Mouse (Mus musculus) midbrain, postnatal 0 days (tissue): ENCODE data around the gene Gpx3. TPM values are rescaled to one million over a fixed set of nuclear protein-coding genes. Genes with fewer than 3 reads are reported as not detected.
A peak's percentile ranks its signal among the peaks of the same experiment; 100 is the strongest.

ENCODE experiments used
- ATAC-seq: fragments of 200-750 bp; cut with Nextera tagmentation; 2 replicates; pipeline ENCODE4 v1.8.0; 2017; ENCODE audit warnings: moderate number of reproducible peaks, mild to moderate bottlenecking, moderate TSS enrichment, moderate library complexity; ENCODE audit not compliant: low FRiP score
- DNase-seq: peaks from one replicate; pipeline ENCODE4 v3.0.0-alpha.2; 2015; ENCODE audit warnings: low spot score
- H3K27ac ChIP-seq: fragments of 300-500 bp; sonication (generic); 2 replicates; pipeline ENCODE4 v1.5.1; 2014; ENCODE audit warnings: low read depth, mild to moderate bottlenecking, low read length, mixed read lengths
- H3K27me3 ChIP-seq: fragments of 300-500 bp; sonication (generic); 2 replicates; pipeline ENCODE4 v1.6.1; 2014; ENCODE audit warnings: low read length, control low read depth, mixed read lengths; ENCODE audit not compliant: insufficient read depth
- H3K36me3 ChIP-seq: fragments of 300-500 bp; sonication (generic); 2 replicates; pipeline ENCODE4 v1.6.1; 2014; ENCODE audit warnings: low read length, control low read depth, mixed read lengths; ENCODE audit not compliant: insufficient read depth
- H3K4me1 ChIP-seq: fragments of 300-500 bp; sonication (generic); 2 replicates; pipeline ENCODE4 v1.6.1; 2014; ENCODE audit warnings: mild to moderate bottlenecking, control low read depth, antibody characterized with exemption, low read length, mixed read lengths; ENCODE audit not compliant: insufficient read depth
- H3K4me2 ChIP-seq: fragments of 300-500 bp; sonication (generic); 2 replicates; pipeline ENCODE4 v1.6.1; 2014; ENCODE audit warnings: low read depth, mild to moderate bottlenecking, low read length, mixed read lengths; ENCODE audit not compliant: poor library complexity, severe bottlenecking
- H3K4me3 ChIP-seq: fragments of 300-500 bp; sonication (generic); 2 replicates; pipeline ENCODE4 v1.5.1; 2014; ENCODE audit warnings: low read depth, mild to moderate bottlenecking, low read length, moderate library complexity
- H3K9ac ChIP-seq: fragments of 300-500 bp; sonication (generic); replicated peaks from 2 replicates; pipeline ENCODE4 v1.6.1; 2014; ENCODE audit warnings: mild to moderate bottlenecking, low read length, moderate library complexity, mixed read lengths; ENCODE audit not compliant: poor library complexity, severe bottlenecking
- H3K9me3 ChIP-seq: fragments of 300-500 bp; sonication (generic); 2 replicates; pipeline ENCODE4 v1.6.1; 2016; ENCODE audit warnings: low read length, control low read depth
- CTCF ChIP-seq: IDR thresholded peaks from 2 replicates; pipeline ENCODE4 v1.5.1; 2016; ENCODE audit warnings: antibody characterized with exemption, mild to moderate bottlenecking
- WGBS: fragments of 180-500 bp; shearing (Covaris S2); extraction: QIAGEN DNeasy Blood & Tissue Kit; methylation state at CpG from one replicate; pipeline ENCODE4 v1.1.7; 2014; 5-methylcytosine and 5-hydroxymethylcytosine counted together
- polyA plus RNA-seq: library from polyadenylated mRNA; unstranded; fragments of >200 nt; fragmentation: Nextera tagmentation; extraction: Ambion mirVana; gene quantifications from 2 replicates; pipeline ENCODE4 v1.2.1, GENCODE M21; 2015
- total RNA-seq: library from RNA; depleted of rRNA; stranded (reverse); fragments of >200 nt; gene quantifications from 2 replicates; pipeline ENCODE4 v1.2.3, GENCODE M21; 2014

Gene Gpx3
- total and polyA plus RNA-seq, 2 experiments from 2014 or later: 23.1 to 70.3 TPM

- Histone ChIP-seq H3K27me3 (no peaks in the 10 kb centered on the region), H3K4me1 (no peaks in the 10 kb centered on the region), H3K27ac (no peak overlapping the region), H3K9ac (no peak overlapping the region), H3K9me3 (no peaks in the 10 kb centered on the region), H3K4me3 (no peak overlapping the region), H3K36me3 (peaks cover 3% of the 10 kb centered on the region; the same call in 1 of the 2 replicates), H3K4me2 (no peak overlapping the region)
- WGBS: 80% methylated on average over 6 of the region's 6 CpGs
- no peak for ATAC-seq
- no peak for DNase-seq
- TF ChIP-seq CTCF: no peak
Observed at GRCm38 (mm10) chr11:54878893-54879292, 23.4 kb upstream of the Gpx3 start.

DNA sequence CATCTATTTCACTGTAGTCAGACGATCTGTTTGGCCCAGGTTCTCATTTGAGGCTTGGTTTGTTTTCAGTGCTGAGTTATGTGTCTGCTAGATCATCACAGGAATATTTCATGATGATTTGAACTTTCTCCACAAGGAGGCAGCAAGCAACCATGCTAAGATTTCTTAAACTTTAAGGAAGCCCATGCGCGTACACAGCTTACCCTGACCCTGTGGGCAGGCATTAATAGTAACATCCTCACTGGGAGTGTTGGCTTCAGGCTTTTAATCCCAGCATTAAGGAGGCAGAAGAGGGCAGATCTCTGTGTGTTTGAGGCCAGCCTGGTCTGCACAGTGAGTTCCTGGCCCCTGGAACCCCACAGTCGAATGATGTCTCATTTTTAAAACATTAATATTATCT, 22.8 kb upstream of the Gpx3 start:
- H3K27me3 ChIP-seq: no peaks in the 10 kb centered on the region
- no peaks in the 10 kb centered on the region for H3K36me3 ChIP-seq
- no peaks in the 10 kb centered on the region for H3K4me1 ChIP-seq
- ATAC-seq (0 out of 2 replicates have a peak, but pooled peaks have one; percentile 31), DNase-seq (peak; percentile 84)
- 32% methylated on average over 4 of the region's 4 CpGs for WGBS
- H3K9ac ChIP-seq: no peak overlapping the region
- H3K9me3 ChIP-seq: no peaks in the 10 kb centered on the region
- TF ChIP-seq CTCF: peak; percentile 90
- no peak overlapping the region for H3K4me3 ChIP-seq
- no peak overlapping the region for H3K4me2 ChIP-seq
- H3K27ac ChIP-seq: no peak overlapping the region

DNA sequence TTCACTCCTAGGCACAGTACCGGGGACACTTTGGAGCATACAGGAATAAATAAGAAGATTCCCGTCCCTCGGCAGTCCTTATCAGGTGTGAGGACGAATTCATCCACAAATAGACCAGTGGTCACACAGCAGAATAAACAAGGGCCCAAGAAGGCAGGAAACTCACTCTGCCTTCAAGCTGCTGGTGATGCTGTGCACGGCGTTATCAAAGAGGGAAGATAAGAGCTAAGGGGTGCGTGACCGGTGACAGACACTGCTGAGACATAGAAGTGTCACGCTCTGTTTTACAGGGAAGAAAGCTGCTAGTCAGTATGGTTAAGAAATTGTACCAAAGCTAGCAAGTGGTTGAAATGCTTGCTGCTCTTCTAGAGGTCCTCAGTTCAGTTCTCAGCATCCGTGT, 22.3 kb upstream of the Gpx3 start:
- 79% methylated on average over 10 of the region's 10 CpGs for WGBS
- no peaks in the 10 kb centered on the region for H3K36me3 ChIP-seq
- no peak for TF ChIP-seq CTCF
- H3K27ac ChIP-seq: no peak overlapping the region
- no peak for DNase-seq
- H3K9ac ChIP-seq: no peak overlapping the region
- no peak overlapping the region for H3K4me2 ChIP-seq
- H3K27me3 ChIP-seq: no peaks in the 10 kb centered on the region
- ATAC-seq: no peak
- no peak overlapping the region for H3K4me3 ChIP-seq
- no peaks in the 10 kb centered on the region for H3K4me1 ChIP-seq
- no peaks in the 10 kb centered on the region for H3K9me3 ChIP-seq

DNA sequence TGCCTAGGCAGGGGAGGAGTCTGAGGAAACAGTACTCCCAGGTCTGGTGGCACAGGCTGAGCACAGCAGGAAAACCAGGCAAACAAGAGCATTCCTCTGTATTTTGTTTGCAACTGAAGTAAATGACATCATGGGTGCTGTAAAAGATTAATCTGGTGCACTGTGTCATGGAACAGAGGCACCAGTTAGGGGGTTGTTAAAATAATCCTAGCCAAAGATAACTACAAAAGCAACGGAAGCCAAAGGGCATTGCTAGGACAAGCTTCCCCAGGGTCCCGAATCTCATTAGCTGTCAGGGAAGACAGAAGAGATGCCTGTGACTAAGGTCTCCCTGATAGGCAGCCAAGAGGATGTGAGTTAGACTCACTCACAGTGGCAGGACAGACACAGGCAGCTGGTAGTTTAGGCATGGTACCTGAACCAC, 21.2 kb upstream of the Gpx3 start:
- no peak for ATAC-seq
- Histone ChIP-seq H3K9me3 (no peaks in the 10 kb centered on the region), H3K27me3 (no peaks in the 10 kb centered on the region), H3K36me3 (no peaks in the 10 kb centered on the region), H3K4me1 (no peaks in the 10 kb centered on the region), H3K4me2 (no peak overlapping the region), H3K4me3 (no peak overlapping the region), H3K27ac (no peak overlapping the region), H3K9ac (no peak overlapping the region)
- TF ChIP-seq CTCF: no peak
- 14% methylated on average over 2 of the region's 2 CpGs for WGBS
- no peak for DNase-seq

- ATAC-seq (no peak), DNase-seq (no peak)
- no peak for TF ChIP-seq CTCF
- Histone ChIP-seq H3K36me3 (no peaks in the 10 kb centered on the region), H3K9ac (no peak overlapping the region), H3K27ac (no peak overlapping the region), H3K4me1 (no peaks in the 10 kb centered on the region), H3K9me3 (no peaks in the 10 kb centered on the region), H3K4me3 (no peak overlapping the region), H3K4me2 (no peak overlapping the region), H3K27me3 (no peaks in the 10 kb centered on the region)
- WGBS: 44% methylated on average over 8 of the region's 8 CpGs
Observed at GRCm38 (mm10) chr11:54882671-54883070, 19.6 kb upstream of the Gpx3 start.

DNA sequence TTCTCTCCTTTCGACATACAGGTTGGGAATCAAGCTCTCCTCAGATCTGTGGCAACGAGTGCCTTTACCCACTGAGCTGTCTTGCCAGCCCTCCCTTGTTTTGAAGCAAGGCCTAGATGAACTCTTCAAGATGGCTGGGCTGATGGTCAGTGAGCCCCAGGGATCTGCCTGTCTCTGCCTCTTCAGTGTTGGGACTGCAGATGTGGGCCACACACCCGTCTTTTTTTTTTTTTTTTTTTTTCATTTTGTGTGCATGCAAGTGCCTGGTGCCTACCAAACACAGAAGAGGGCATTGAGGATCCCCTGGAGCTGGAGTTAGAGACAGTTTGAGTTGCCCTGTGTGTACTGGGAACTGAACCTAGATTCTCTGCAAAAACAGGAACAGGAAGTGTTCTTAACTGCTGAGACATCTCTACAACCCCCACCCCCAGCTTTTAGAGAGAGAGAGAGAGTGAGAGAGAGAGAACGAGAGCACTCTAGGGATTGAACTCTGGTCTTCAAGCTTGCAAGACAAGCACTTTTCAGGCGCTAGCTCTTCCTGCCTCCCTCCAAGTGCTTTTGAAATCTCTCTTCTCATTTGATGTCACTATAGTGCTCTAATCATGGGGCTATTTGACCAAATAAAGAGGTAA, 17.9 kb upstream of the Gpx3 start:
- no peak for TF ChIP-seq CTCF
- Histone ChIP-seq H3K4me1 (no peaks in the 10 kb centered on the region), H3K4me3 (no peak overlapping the region), H3K9me3 (no peaks in the 10 kb centered on the region), H3K4me2 (no peak overlapping the region), H3K9ac (no peak overlapping the region), H3K27ac (no peak overlapping the region), H3K36me3 (no peaks in the 10 kb centered on the region), H3K27me3 (no peaks in the 10 kb centered on the region)
- DNase-seq: no peak
- ATAC-seq: no peak
- 76% methylated on average over 5 of the region's 5 CpGs for WGBS
